Mouse (Mus musculus): ENCODE data around the gene Uba3. TPM values are rescaled to one million over a fixed set of nuclear protein-coding genes. Genes with fewer than 3 reads are reported as not detected.

Uba3 gene
- total RNA-seq, 2 experiments from 2014 or later, result 54.4 to 57.9 TPM

- no peak for ATAC-seq (replicated peaks; ENCODE audit: poor library complexity)
Measured at GRCm38 (mm10) chr6:97142611-97143010, 62.8 kb downstream of the Uba3 start.

GRCm38 (mm10) chr6:97141811-97142210 lies 63.6 kb downstream of the Uba3 start:
- no peak for ATAC-seq (replicated peaks; ENCODE audit: poor library complexity)

Other genes starting within 250 kb of the Uba3 start
- gene Fam19a4, start 145.2 kb downstream of the Uba3 start, total RNA-seq (2015), result not detected in 2 replicates
- gene Fam19a4, start 145.2 kb downstream of the Uba3 start, total RNA-seq (2017), result 0.33 TPM in 1 of 2 replicates, not detected in the other
- 2.4 and 2.8 TPM in 2 replicates for gene Eogt, start 56.5 kb downstream of the Uba3 start, total RNA-seq (2015)
- 3.2 and 3.4 TPM in 2 replicates for gene Eogt, start 56.5 kb downstream of the Uba3 start, total RNA-seq (2017)
- gene Tmf1, start 26.5 kb downstream of the Uba3 start, total RNA-seq (2015), result 16.5 and 20.0 TPM in 2 replicates
- gene Tmf1, start 26.5 kb downstream of the Uba3 start, total RNA-seq (2017), result 50.3 and 115 TPM in 2 replicates
- gene Arl6ip5, start 5.0 kb upstream of the Uba3 start, total RNA-seq (2015), result 55.4 and 57.6 TPM in 2 replicates
- 54.3 and 55.8 TPM in 2 replicates for gene Arl6ip5, start 5.0 kb upstream of the Uba3 start, total RNA-seq (2017)
- not detected in 2 replicates for gene Lmod3, start 47.1 kb upstream of the Uba3 start, total RNA-seq (2015)
- not detected in 2 replicates for gene Lmod3, start 47.1 kb upstream of the Uba3 start, total RNA-seq (2017)

Data from megakaryocyte progenitor cell, adult 5-6 weeks (primary cell).